Mouse (Mus musculus): ENCODE measurements around the gene Sft2d1. TPM values are rescaled to one million over a fixed set of nuclear protein-coding genes. Genes with fewer than 3 reads are reported as not detected.

Gene Sft2d1
- total RNA-seq, 1 experiment = 89.8 TPM

DNA sequence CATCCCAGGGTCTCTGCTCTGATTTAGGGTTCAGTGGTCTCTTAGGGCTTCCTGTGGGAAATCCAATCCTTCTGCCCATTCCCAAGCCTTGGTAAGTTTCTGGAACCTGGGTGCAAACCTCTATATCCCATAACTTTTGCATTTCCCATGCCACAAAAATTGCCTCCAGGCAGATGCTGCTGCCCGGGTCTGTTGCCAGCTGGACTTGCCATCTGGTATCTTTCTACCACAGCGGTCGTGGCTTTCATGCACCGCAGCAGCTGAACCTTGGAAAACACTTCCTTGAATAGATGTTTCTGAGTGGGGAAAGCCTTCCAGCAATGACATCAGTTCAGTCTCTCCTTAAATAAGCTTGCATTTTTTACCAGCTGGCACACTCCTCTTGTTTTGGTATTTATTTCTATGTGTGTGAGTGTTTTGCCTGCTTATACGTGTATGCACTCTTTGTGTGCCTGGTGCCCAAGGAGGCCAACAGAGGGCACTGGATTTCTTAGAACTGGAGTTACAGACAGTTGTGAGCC lies 36.9 kb downstream of the Sft2d1 start:
- no peaks in the 10 kb centered on the region for H3K36me3 ChIP-seq (ENCODE audit: control insufficient read depth, insufficient read depth, low read length, poor library complexity, severe bottlenecking)
- TF ChIP-seq HCFC1 (IDR thresholded peaks at IDR 0.05; ENCODE audit: borderline replicate concordance, insufficient read depth, low read length) (no peak), CHD2 (IDR thresholded peaks at IDR 0.05; ENCODE audit: low read depth, low read length) (no peak), ZC3H11A (IDR thresholded peaks at IDR 0.05; ENCODE audit: borderline replicate concordance, low read depth, low read length) (no peak), MAFK (IDR thresholded peaks at IDR 0.05; ENCODE audit: insufficient read depth, low read depth, low read length) (no peak), ZNF384 (IDR thresholded peaks at IDR 0.05; ENCODE audit: low read depth, low read length) (no peak)
- no peak overlapping the region for H3K4me3 ChIP-seq (ENCODE audit: insufficient read depth in 1 of 2, low read depth in 1 of 2, low read length in 2 of 2, poor library complexity in 1 of 2, severe bottlenecking in 1 of 2)
- in situ Hi-C loops (cut with MboI; ENCODE audit: low sequenced_read_pairs in 2 of 2, unreplicated experiment in 2 of 2) = no loop called here
- no peaks in the 10 kb centered on the region for H3K4me1 ChIP-seq (ENCODE audit: control insufficient read depth in 2 of 2, insufficient read depth in 2 of 2, low read length in 2 of 2, poor library complexity in 1 of 2)
- no peak for DNase-seq (ENCODE audit: low read depth, low spot score)
- no peak overlapping the region for H3K9ac ChIP-seq (ENCODE audit: insufficient read depth, low read depth, low read length, poor library complexity, severe bottlenecking)
- no peaks in the 10 kb centered on the region for H3K9me3 ChIP-seq (ENCODE audit: control insufficient read depth, insufficient read depth, low read depth, low read length)
- no peak overlapping the region for H3K27ac ChIP-seq (ENCODE audit: insufficient read depth, low read depth, low read length, poor library complexity, severe bottlenecking)

DNA sequence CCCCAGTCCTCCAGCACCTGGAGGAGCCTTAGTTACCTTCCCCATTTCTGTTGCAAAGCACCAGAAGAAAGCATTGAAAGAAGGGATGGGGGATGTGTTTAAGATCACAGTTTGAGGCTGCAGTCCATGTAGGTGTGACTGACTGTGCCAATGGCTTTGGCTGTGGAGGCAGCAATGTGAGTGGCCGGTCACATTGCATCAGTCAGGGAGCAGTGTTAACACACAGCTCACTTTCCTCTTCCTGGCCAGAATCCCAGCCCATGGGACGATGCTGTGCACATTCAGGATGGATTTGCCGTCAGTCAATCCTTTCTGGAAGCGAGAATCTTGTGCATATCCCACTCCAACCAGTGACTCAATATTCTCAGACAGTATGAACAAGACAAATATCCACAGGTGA lies 38.0 kb downstream of the Sft2d1 start:
- Histone ChIP-seq H3K36me3 (ENCODE audit: control insufficient read depth, insufficient read depth, low read length, poor library complexity, severe bottlenecking) (no peaks in the 10 kb centered on the region), H3K9me3 (ENCODE audit: control insufficient read depth, insufficient read depth, low read depth, low read length) (no peaks in the 10 kb centered on the region), H3K4me1 (ENCODE audit: control insufficient read depth in 2 of 2, insufficient read depth in 2 of 2, low read length in 2 of 2, poor library complexity in 1 of 2) (no peaks in the 10 kb centered on the region), H3K27ac (ENCODE audit: insufficient read depth, low read depth, low read length, poor library complexity, severe bottlenecking) (no peak overlapping the region), H3K4me3 (ENCODE audit: insufficient read depth in 1 of 2, low read depth in 1 of 2, low read length in 2 of 2, poor library complexity in 1 of 2, severe bottlenecking in 1 of 2) (no peak overlapping the region), H3K9ac (ENCODE audit: insufficient read depth, low read depth, low read length, poor library complexity, severe bottlenecking) (no peak overlapping the region)
- TF ChIP-seq ZNF384 (IDR thresholded peaks at IDR 0.05; ENCODE audit: low read depth, low read length) = no peak
- TF ChIP-seq HCFC1 (IDR thresholded peaks at IDR 0.05; ENCODE audit: borderline replicate concordance, insufficient read depth, low read length) = no peak
- TF ChIP-seq CHD2 (IDR thresholded peaks at IDR 0.05; ENCODE audit: low read depth, low read length) = no peak
- no peak for TF ChIP-seq ZC3H11A (IDR thresholded peaks at IDR 0.05; ENCODE audit: borderline replicate concordance, low read depth, low read length)
- TF ChIP-seq MAFK (IDR thresholded peaks at IDR 0.05; ENCODE audit: insufficient read depth, low read depth, low read length) = no peak
- in situ Hi-C loops (cut with MboI; ENCODE audit: low sequenced_read_pairs in 2 of 2, unreplicated experiment in 2 of 2) = no loop called here
- no peak for DNase-seq (ENCODE audit: low read depth, low spot score)

DNA sequence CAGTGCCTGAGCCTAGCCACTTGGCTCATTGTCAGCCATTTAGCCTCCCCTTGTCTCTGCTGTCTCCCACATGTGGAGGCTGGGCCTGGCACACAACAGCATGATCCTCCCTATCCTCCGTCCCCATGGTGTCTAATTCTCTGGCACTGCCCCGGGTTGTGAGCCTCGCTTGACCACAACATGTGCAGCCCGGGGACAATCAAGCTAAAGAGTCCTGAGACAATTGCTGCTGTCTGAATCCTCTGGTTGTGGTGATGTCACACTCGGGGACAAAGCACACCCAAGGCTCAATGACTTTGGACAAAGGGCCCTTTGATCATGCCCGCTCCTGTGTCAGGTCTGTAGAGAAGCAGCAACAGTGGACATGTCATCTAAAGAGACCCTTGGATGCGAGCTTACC lies 40.2 kb downstream of the Sft2d1 start:
- Histone ChIP-seq H3K36me3 (ENCODE audit: control insufficient read depth, insufficient read depth, low read length, poor library complexity, severe bottlenecking) (no peaks in the 10 kb centered on the region), H3K9me3 (ENCODE audit: control insufficient read depth, insufficient read depth, low read depth, low read length) (no peaks in the 10 kb centered on the region), H3K4me1 (ENCODE audit: control insufficient read depth in 2 of 2, insufficient read depth in 2 of 2, low read length in 2 of 2, poor library complexity in 1 of 2) (no peaks in the 10 kb centered on the region), H3K9ac (ENCODE audit: insufficient read depth, low read depth, low read length, poor library complexity, severe bottlenecking) (no peak overlapping the region), H3K27ac (ENCODE audit: insufficient read depth, low read depth, low read length, poor library complexity, severe bottlenecking) (no peak overlapping the region), H3K4me3 (ENCODE audit: insufficient read depth in 1 of 2, low read depth in 1 of 2, low read length in 2 of 2, poor library complexity in 1 of 2, severe bottlenecking in 1 of 2) (no peak overlapping the region)
- no peak for TF ChIP-seq ZC3H11A (IDR thresholded peaks at IDR 0.05; ENCODE audit: borderline replicate concordance, low read depth, low read length)
- TF ChIP-seq HCFC1 (IDR thresholded peaks at IDR 0.05; ENCODE audit: borderline replicate concordance, insufficient read depth, low read length) = no peak
- TF ChIP-seq MAFK (IDR thresholded peaks at IDR 0.05; ENCODE audit: insufficient read depth, low read depth, low read length) = no peak
- no peak for TF ChIP-seq CHD2 (IDR thresholded peaks at IDR 0.05; ENCODE audit: low read depth, low read length)
- no peak for TF ChIP-seq ZNF384 (IDR thresholded peaks at IDR 0.05; ENCODE audit: low read depth, low read length)
- in situ Hi-C loops (cut with MboI; ENCODE audit: low sequenced_read_pairs in 2 of 2, unreplicated experiment in 2 of 2) = no loop called here
- no peak for DNase-seq (ENCODE audit: low read depth, low spot score)

DNA sequence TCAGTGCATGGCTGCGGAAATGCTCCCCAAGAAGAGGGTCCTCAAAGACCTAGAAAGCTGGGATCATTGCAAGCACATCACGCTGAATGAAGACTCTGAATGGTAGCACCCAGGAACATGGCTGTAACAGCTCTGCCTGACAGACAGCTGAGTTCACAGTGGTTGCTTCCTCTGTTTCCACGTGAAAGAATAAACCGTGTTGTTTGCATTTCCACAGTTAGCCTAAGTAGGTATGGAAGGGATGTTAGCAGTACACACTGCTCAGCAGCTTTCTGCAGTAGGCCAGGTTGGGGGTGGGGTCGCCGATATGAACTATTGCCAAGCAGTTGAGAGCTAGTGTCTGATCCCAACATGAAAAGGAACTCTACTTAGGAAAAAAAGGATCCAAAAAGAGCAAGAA lies 44.8 kb downstream of the Sft2d1 start, which contains the start of gene T2:
T2 (plus strand) TSS at position 301 of the 400 bp plus-strand sequence.
- H3K27ac ChIP-seq (ENCODE audit: insufficient read depth, low read depth, low read length, poor library complexity, severe bottlenecking) = no peak within 1 kb of the TSS
- no peak for DNase-seq (ENCODE audit: low read depth, low spot score)
- in situ Hi-C loops (cut with MboI; ENCODE audit: low sequenced_read_pairs in 2 of 2, unreplicated experiment in 2 of 2) = no loop called here
- no peak within 1 kb of the TSS for H3K9ac ChIP-seq (ENCODE audit: insufficient read depth, low read depth, low read length, poor library complexity, severe bottlenecking)
- no peaks in the 10 kb centered on the region for H3K36me3 ChIP-seq (ENCODE audit: control insufficient read depth, insufficient read depth, low read length, poor library complexity, severe bottlenecking)
- TF ChIP-seq ZC3H11A (IDR thresholded peaks at IDR 0.05; ENCODE audit: borderline replicate concordance, low read depth, low read length) = no peak
- TF ChIP-seq MAFK (IDR thresholded peaks at IDR 0.05; ENCODE audit: insufficient read depth, low read depth, low read length) = no peak
- TF ChIP-seq CHD2 (IDR thresholded peaks at IDR 0.05; ENCODE audit: low read depth, low read length) = no peak
- TF ChIP-seq ZNF384 (IDR thresholded peaks at IDR 0.05; ENCODE audit: low read depth, low read length) = no peak
- no peak for TF ChIP-seq HCFC1 (IDR thresholded peaks at IDR 0.05; ENCODE audit: borderline replicate concordance, insufficient read depth, low read length)
- H3K4me3 ChIP-seq (ENCODE audit: insufficient read depth in 1 of 2, low read depth in 1 of 2, low read length in 2 of 2, poor library complexity in 1 of 2, severe bottlenecking in 1 of 2) = no peak within 1 kb of the TSS
- H3K9me3 ChIP-seq (ENCODE audit: control insufficient read depth, insufficient read depth, low read depth, low read length) = no peaks in the 10 kb centered on the region
- H3K4me1 ChIP-seq (ENCODE audit: control insufficient read depth in 2 of 2, insufficient read depth in 2 of 2, low read length in 2 of 2, poor library complexity in 1 of 2) = peaks cover 0 to 3% of the 10 kb centered on the region in 2 experiments; a peak in 1 of 4 replicates
